Mouse (Mus musculus) T-helper 17 cell (primary cell): ENCODE results near the gene Btbd11.

Experiments used
- in situ Hi-C, 2 experiments: fragments of 300-600 bp; cut with MboI, MseI; formaldehyde crosslinking; loops; 1 replicate in 1 of 2; 2 replicates in 1 of 2; pipeline ENCODE4 v1.15.1; 2025; ENCODE audit warnings: high pct_unique_total_duplicates in 2 of 2

The Btbd11 gene

GRCm38 (mm10) chr10:85386605-85387218 is at the start of gene Btbd11:
TSS of gene Btbd11 (plus strand) at chr10:85386814.
- in situ Hi-C loops: loop anchor here in 1 of 2 experiments (5.0 kb wide), 1 partner anchor 54 kb away; no protein-coding TSS in a partner anchor

GRCm38 (mm10) chr10:85338733-85339132 is 47.9 kb upstream of the Btbd11 start:
- in situ Hi-C loops: no loop called here

GRCm38 (mm10) chr10:85341867-85342266 is 44.7 kb upstream of the Btbd11 start:
- in situ Hi-C loops: no loop called here

GRCm38 (mm10) chr10:85347171-85347570 is 39.4 kb upstream of the Btbd11 start:
- in situ Hi-C loops: no loop called here

GRCm38 (mm10) chr10:85352505-85352904 is 34.1 kb upstream of the Btbd11 start:
- in situ Hi-C loops: no loop called here

- in situ Hi-C loops: no loop called here
These were observed 32.3 kb upstream of the Btbd11 start for GRCm38 (mm10) chr10:85354270-85354669.

- in situ Hi-C loops: no loop called here
These were observed 27.0 kb upstream of the Btbd11 start for GRCm38 (mm10) chr10:85359501-85360066.

- in situ Hi-C loops: no loop called here
These were observed 23.7 kb upstream of the Btbd11 start for GRCm38 (mm10) chr10:85362766-85363442.

- in situ Hi-C loops: no loop called here
These were observed 19.7 kb upstream of the Btbd11 start for GRCm38 (mm10) chr10:85366876-85367275.

GRCm38 (mm10) chr10:85371309-85371708 is 15.3 kb upstream of the Btbd11 start:
- in situ Hi-C loops: no loop called here

GRCm38 (mm10) chr10:85372108-85372507 is 14.5 kb upstream of the Btbd11 start:
- in situ Hi-C loops: no loop called here

- in situ Hi-C loops: no loop called here
These were observed 7.6 kb upstream of the Btbd11 start for GRCm38 (mm10) chr10:85378972-85379371.

- in situ Hi-C loops: no loop called here
These were observed 3.6 kb upstream of the Btbd11 start for GRCm38 (mm10) chr10:85382981-85383380.

GRCm38 (mm10) chr10:85387219-85388070 is 831 bp downstream of the Btbd11 start:
- in situ Hi-C loops: loop anchor here in 1 of 2 experiments (5.0 kb wide), 1 partner anchor 55 kb away; no protein-coding TSS in a partner anchor

- in situ Hi-C loops: loop anchor here in 1 of 2 experiments (5.0 kb wide), 1 partner anchor 56 kb away; no protein-coding TSS in a partner anchor
These were observed 1.6 kb downstream of the Btbd11 start for GRCm38 (mm10) chr10:85388071-85388750.

GRCm38 (mm10) chr10:85388751-85389115 is 2.1 kb downstream of the Btbd11 start:
- in situ Hi-C loops: loop anchor here in 1 of 2 experiments (5.0 kb wide), 1 partner anchor 56 kb away; no protein-coding TSS in a partner anchor

- in situ Hi-C loops: loop anchor here in 1 of 2 experiments (5.0 kb wide), 1 partner anchor 57 kb away; no protein-coding TSS in a partner anchor
These were observed 2.9 kb downstream of the Btbd11 start for GRCm38 (mm10) chr10:85389286-85390139.

GRCm38 (mm10) chr10:85393016-85393415 is 6.4 kb downstream of the Btbd11 start:
- in situ Hi-C loops: no loop called here

GRCm38 (mm10) chr10:85394558-85394957 is 7.9 kb downstream of the Btbd11 start:
- in situ Hi-C loops: no loop called here

GRCm38 (mm10) chr10:85411120-85411519 is 24.5 kb downstream of the Btbd11 start:
- in situ Hi-C loops: no loop called here
